Mouse (Mus musculus) megakaryocyte, embryonic 14.5 days (primary cell): ENCODE measurements around the gene Atp5b.

ENCODE experiments used
- FLI1 ChIP-seq: IDR thresholded peaks from 2 replicates; pipeline ENCODE4 v1.6.1; 2012; ENCODE audit warnings: low read length, inconsistent platforms, mixed read lengths
- GATA1 ChIP-seq: IDR thresholded peaks from 3 replicates; pipeline ENCODE4 v1.6.1; 2012; ENCODE audit warnings: mixed read lengths, low read length, inconsistent platforms, borderline replicate concordance

GRCm38 (mm10) chr10:128043041-128043835 is 39.8 kb upstream of the Atp5b start:
- TF ChIP-seq GATA1 (no peak), FLI1 (no peak)
